Mouse (Mus musculus): ENCODE measurements around the gene Gosr2. TPM values are rescaled to one million over a fixed set of nuclear protein-coding genes. Genes with fewer than 3 reads are reported as not detected.

The Gosr2 gene
- polyA plus RNA-seq, 1 experiment from 2014 or later = 92.2 TPM

GRCm38 (mm10) chr11:103675556-103675955 lies 22.1 kb downstream of the Gosr2 start:
- peaks cover 22% of the 10 kb centered on the region for H3K36me3 ChIP-seq (ENCODE audit: insufficient read depth, low read length)
- WGBS = 46% methylated on average over 3 of the region's 3 CpGs
- ATAC-seq (ENCODE audit: low FRiP score, low TSS enrichment) = 0 out of 2 replicates have a peak, but pooled peaks have one; percentile 54
- H3K9ac ChIP-seq (replicated peaks; ENCODE audit: low read length) = no peak overlapping the region
- H3K4me3 ChIP-seq (ENCODE audit: low read length) = no peak overlapping the region
- H3K4me1 ChIP-seq (ENCODE audit: insufficient read depth, low read length) = no peaks in the 10 kb centered on the region
- H3K9me3 ChIP-seq (ENCODE audit: low read length) = no peaks in the 10 kb centered on the region
- no peak overlapping the region for H3K4me2 ChIP-seq (replicated peaks; ENCODE audit: low read depth, low read length)
- H3K27ac ChIP-seq (ENCODE audit: low read length) = no peak overlapping the region
- H3K27me3 ChIP-seq (ENCODE audit: insufficient read depth, low read length) = no peaks in the 10 kb centered on the region

- H3K4me1 ChIP-seq (ENCODE audit: insufficient read depth, low read length) = no peaks in the 10 kb centered on the region
- no peaks in the 10 kb centered on the region for H3K9me3 ChIP-seq (ENCODE audit: low read length)
- H3K4me3 ChIP-seq (ENCODE audit: low read length) = no peak overlapping the region
- H3K9ac ChIP-seq (replicated peaks; ENCODE audit: low read length) = no peak overlapping the region
- no peak for ATAC-seq (ENCODE audit: low FRiP score, low TSS enrichment)
- H3K27ac ChIP-seq (ENCODE audit: low read length) = no peak overlapping the region
- no peaks in the 10 kb centered on the region for H3K36me3 ChIP-seq (ENCODE audit: insufficient read depth, low read length)
- WGBS = 45% methylated on average over 13 of the region's 13 CpGs
- no peaks in the 10 kb centered on the region for H3K27me3 ChIP-seq (ENCODE audit: insufficient read depth, low read length)
- no peak overlapping the region for H3K4me2 ChIP-seq (replicated peaks; ENCODE audit: low read depth, low read length)
Measured at GRCm38 (mm10) chr11:103666907-103667426, 30.7 kb downstream of the Gosr2 start.

- WGBS = 37% methylated on average over 10 of the region's 10 CpGs
- H3K27me3 ChIP-seq (ENCODE audit: insufficient read depth, low read length) = no peaks in the 10 kb centered on the region
- no peak overlapping the region for H3K9ac ChIP-seq (replicated peaks; ENCODE audit: low read length)
- H3K36me3 ChIP-seq (ENCODE audit: insufficient read depth, low read length) = no peaks in the 10 kb centered on the region
- no peak for ATAC-seq (ENCODE audit: low FRiP score, low TSS enrichment)
- no peaks in the 10 kb centered on the region for H3K4me1 ChIP-seq (ENCODE audit: insufficient read depth, low read length)
- H3K27ac ChIP-seq (ENCODE audit: low read length) = no peak overlapping the region
- H3K4me3 ChIP-seq (ENCODE audit: low read length) = no peak overlapping the region
- no peak overlapping the region for H3K4me2 ChIP-seq (replicated peaks; ENCODE audit: low read depth, low read length)
- no peaks in the 10 kb centered on the region for H3K9me3 ChIP-seq (ENCODE audit: low read length)
Measured at GRCm38 (mm10) chr11:103666181-103666906, 31.4 kb downstream of the Gosr2 start.

- H3K27ac ChIP-seq (ENCODE audit: low read length) = no peak overlapping the region
- no peaks in the 10 kb centered on the region for H3K36me3 ChIP-seq (ENCODE audit: insufficient read depth, low read length)
- no peak overlapping the region for H3K9ac ChIP-seq (replicated peaks; ENCODE audit: low read length)
- H3K9me3 ChIP-seq (ENCODE audit: low read length) = no peaks in the 10 kb centered on the region
- no peaks in the 10 kb centered on the region for H3K27me3 ChIP-seq (ENCODE audit: insufficient read depth, low read length)
- H3K4me3 ChIP-seq (ENCODE audit: low read length) = no peak overlapping the region
- ATAC-seq (ENCODE audit: low FRiP score, low TSS enrichment) = no peak
- WGBS = 63% methylated on average over 1 of the region's 1 CpGs
- no peak overlapping the region for H3K4me2 ChIP-seq (replicated peaks; ENCODE audit: low read depth, low read length)
- no peaks in the 10 kb centered on the region for H3K4me1 ChIP-seq (ENCODE audit: insufficient read depth, low read length)
Measured at GRCm38 (mm10) chr11:103665695-103666094, 32.0 kb downstream of the Gosr2 start.

GRCm38 (mm10) chr11:103663119-103663518 lies 34.6 kb downstream of the Gosr2 start:
- no peaks in the 10 kb centered on the region for H3K27me3 ChIP-seq (ENCODE audit: insufficient read depth, low read length)
- no peaks in the 10 kb centered on the region for H3K9me3 ChIP-seq (ENCODE audit: low read length)
- no peak overlapping the region for H3K27ac ChIP-seq (ENCODE audit: low read length)
- no peaks in the 10 kb centered on the region for H3K4me1 ChIP-seq (ENCODE audit: insufficient read depth, low read length)
- no peak for ATAC-seq (ENCODE audit: low FRiP score, low TSS enrichment)
- no peaks in the 10 kb centered on the region for H3K36me3 ChIP-seq (ENCODE audit: insufficient read depth, low read length)
- no peak overlapping the region for H3K4me3 ChIP-seq (ENCODE audit: low read length)
- 86% methylated on average over 8 of the region's 8 CpGs for WGBS
- H3K4me2 ChIP-seq (replicated peaks; ENCODE audit: low read depth, low read length) = no peak overlapping the region
- no peak overlapping the region for H3K9ac ChIP-seq (replicated peaks; ENCODE audit: low read length)

GRCm38 (mm10) chr11:103662546-103662945 lies 35.2 kb downstream of the Gosr2 start:
- no peaks in the 10 kb centered on the region for H3K4me1 ChIP-seq (ENCODE audit: insufficient read depth, low read length)
- ATAC-seq (ENCODE audit: low FRiP score, low TSS enrichment) = no peak
- H3K4me2 ChIP-seq (replicated peaks; ENCODE audit: low read depth, low read length) = no peak overlapping the region
- no peaks in the 10 kb centered on the region for H3K36me3 ChIP-seq (ENCODE audit: insufficient read depth, low read length)
- WGBS = 76% methylated on average over 5 of the region's 5 CpGs
- no peak overlapping the region for H3K4me3 ChIP-seq (ENCODE audit: low read length)
- H3K27ac ChIP-seq (ENCODE audit: low read length) = no peak overlapping the region
- no peaks in the 10 kb centered on the region for H3K9me3 ChIP-seq (ENCODE audit: low read length)
- H3K9ac ChIP-seq (replicated peaks; ENCODE audit: low read length) = no peak overlapping the region
- no peaks in the 10 kb centered on the region for H3K27me3 ChIP-seq (ENCODE audit: insufficient read depth, low read length)

GRCm38 (mm10) chr11:103661863-103662262 lies 35.8 kb downstream of the Gosr2 start:
- Histone ChIP-seq H3K36me3 (ENCODE audit: insufficient read depth, low read length) (no peaks in the 10 kb centered on the region), H3K4me2 (replicated peaks; ENCODE audit: low read depth, low read length) (no peak overlapping the region), H3K4me3 (ENCODE audit: low read length) (no peak overlapping the region), H3K27ac (ENCODE audit: low read length) (no peak overlapping the region), H3K4me1 (ENCODE audit: insufficient read depth, low read length) (no peaks in the 10 kb centered on the region), H3K9me3 (ENCODE audit: low read length) (no peaks in the 10 kb centered on the region), H3K9ac (replicated peaks; ENCODE audit: low read length) (no peak overlapping the region), H3K27me3 (ENCODE audit: insufficient read depth, low read length) (no peaks in the 10 kb centered on the region; the same call in 1 of the 2 replicates)
- 54% methylated on average over 4 of the region's 4 CpGs for WGBS
- no peak for ATAC-seq (ENCODE audit: low FRiP score, low TSS enrichment)

- 89% methylated on average over 7 of the region's 7 CpGs for WGBS
- Histone ChIP-seq H3K36me3 (ENCODE audit: insufficient read depth, low read length) (no peaks in the 10 kb centered on the region), H3K27me3 (ENCODE audit: insufficient read depth, low read length) (peaks cover 18% of the 10 kb centered on the region), H3K4me2 (replicated peaks; ENCODE audit: low read depth, low read length) (no peak overlapping the region), H3K4me3 (ENCODE audit: low read length) (no peak overlapping the region), H3K27ac (ENCODE audit: low read length) (no peak overlapping the region), H3K9me3 (ENCODE audit: low read length) (no peaks in the 10 kb centered on the region), H3K9ac (replicated peaks; ENCODE audit: low read length) (no peak overlapping the region), H3K4me1 (ENCODE audit: insufficient read depth, low read length) (no peaks in the 10 kb centered on the region)
- no peak for ATAC-seq (ENCODE audit: low FRiP score, low TSS enrichment)
Measured at GRCm38 (mm10) chr11:103658189-103658588, 39.5 kb downstream of the Gosr2 start.

- no peak overlapping the region for H3K4me3 ChIP-seq (ENCODE audit: low read length)
- no peaks in the 10 kb centered on the region for H3K36me3 ChIP-seq (ENCODE audit: insufficient read depth, low read length)
- peaks cover 35% of the 10 kb centered on the region for H3K27me3 ChIP-seq (ENCODE audit: insufficient read depth, low read length)
- H3K9me3 ChIP-seq (ENCODE audit: low read length) = no peaks in the 10 kb centered on the region
- ATAC-seq (ENCODE audit: low FRiP score, low TSS enrichment) = 0 out of 2 replicates have a peak, but pooled peaks have one; percentile 42
- no peak overlapping the region for H3K27ac ChIP-seq (ENCODE audit: low read length)
- WGBS = 2% methylated on average over 3 of the region's 3 CpGs
- H3K4me2 ChIP-seq (replicated peaks; ENCODE audit: low read depth, low read length) = no peak overlapping the region
- H3K9ac ChIP-seq (replicated peaks; ENCODE audit: low read length) = no peak overlapping the region
- no peaks in the 10 kb centered on the region for H3K4me1 ChIP-seq (ENCODE audit: insufficient read depth, low read length)
Measured at GRCm38 (mm10) chr11:103656520-103656919, 41.2 kb downstream of the Gosr2 start.

GRCm38 (mm10) chr11:103653359-103653965 lies 44.2 kb downstream of the Gosr2 start:
- peaks cover 12% of the 10 kb centered on the region for H3K4me1 ChIP-seq (ENCODE audit: insufficient read depth, low read length)
- H3K9me3 ChIP-seq (ENCODE audit: low read length) = no peaks in the 10 kb centered on the region
- H3K36me3 ChIP-seq (ENCODE audit: insufficient read depth, low read length) = no peaks in the 10 kb centered on the region
- no peak overlapping the region for H3K4me2 ChIP-seq (replicated peaks; ENCODE audit: low read depth, low read length)
- H3K4me3 ChIP-seq (ENCODE audit: low read length) = no peak overlapping the region
- H3K27me3 ChIP-seq (ENCODE audit: insufficient read depth, low read length) = peaks cover 66% of the 10 kb centered on the region
- no peak for ATAC-seq (ENCODE audit: low FRiP score, low TSS enrichment)
- 71% methylated on average over 10 of the region's 10 CpGs for WGBS
- no peak overlapping the region for H3K27ac ChIP-seq (ENCODE audit: low read length)
- H3K9ac ChIP-seq (replicated peaks; ENCODE audit: low read length) = no peak overlapping the region

Data from kidney, embryonic 16.5 days (tissue).